Mouse (Mus musculus): ENCODE measurements around the gene Atf1.

The Atf1 gene

DNA sequence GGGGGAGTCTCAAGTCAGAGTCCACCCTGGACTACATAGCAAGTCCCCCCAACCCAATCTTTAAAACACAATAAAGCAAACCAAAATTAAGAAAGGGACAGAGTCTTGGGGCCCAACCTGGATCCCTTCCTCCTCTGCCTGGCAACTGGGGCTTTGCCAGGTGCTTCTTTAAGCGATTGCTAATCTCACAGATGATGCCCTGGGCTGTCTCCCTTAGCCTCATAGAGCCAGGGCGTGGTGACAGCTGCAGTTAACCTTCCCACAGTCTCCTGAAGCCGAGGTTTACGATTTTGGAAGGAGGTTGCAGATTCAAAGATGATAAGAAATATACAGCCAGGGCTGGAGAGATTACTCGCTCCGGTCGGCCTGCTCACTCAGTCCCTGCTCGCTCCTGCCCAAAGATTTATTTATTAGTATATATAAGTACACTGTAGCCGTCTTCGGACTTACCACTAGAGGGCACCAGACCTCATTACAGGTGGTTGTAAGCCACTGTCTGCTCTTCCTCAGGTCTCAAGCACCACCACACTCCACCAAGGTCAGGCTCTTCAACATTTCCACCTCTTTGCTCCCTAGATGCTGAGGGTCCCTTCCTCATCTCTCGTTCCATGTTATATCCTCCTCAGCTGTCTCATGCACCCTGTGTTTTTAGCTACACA lies 79.9 kb downstream of the Atf1 start:
- DNase-seq (ENCODE audit: low spot score) = peak; percentile 67

Measured in embryo, embryonic 10.5 days (tissue).